8 mouse cellular contexts compared by ENCODE assay signal in the genomic region with DNA sequence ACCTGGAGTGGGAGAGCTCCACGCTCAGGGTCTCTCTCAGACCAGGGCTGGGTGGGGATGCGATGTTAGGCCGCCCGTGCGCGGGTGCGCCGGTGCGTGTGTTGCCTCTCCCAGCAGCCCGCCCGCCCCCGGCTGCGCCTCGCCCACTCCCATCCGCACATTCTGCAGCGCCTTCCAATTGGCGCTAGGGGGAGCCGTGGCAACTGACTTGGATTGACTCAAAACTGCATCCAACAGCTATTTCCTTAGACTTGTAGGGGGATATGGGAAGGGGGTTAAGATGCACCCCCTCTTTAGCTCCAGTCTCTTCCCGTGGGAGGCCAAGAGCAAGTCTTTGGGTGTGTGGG. TPM values are rescaled to one million over a fixed set of nuclear protein-coding genes. Genes with fewer than 3 reads are reported as not detected.
A peak's percentile ranks its signal among the peaks of the same experiment; 100 is the strongest.
DNase-seq lines count a peak whose midpoint lies in the region; ATAC-seq and TF ChIP-seq lines count a peak whose summit lies in the region.

No protein-coding gene starts in this region.

- peak overlapping the region; percentile 98 for H3K4me2 ChIP-seq in intestine, postnatal 0 days (replicated peaks; ENCODE audit: low read depth)

- H3K4me3 ChIP-seq in gastrocnemius, adult 2 months = peak overlapping the region; percentile 78
- H3K4me3 ChIP-seq in intestine, postnatal 0 days (ENCODE audit: low read depth, low read length) = peak overlapping the region; percentile 39

- intact Hi-C loops in gastrocnemius, adult 2 months (cut with DNase I) = loop anchor here (1.0 to 5.0 kb wide), 3 partner anchors 29 to 243 kb away; no protein-coding TSS in a partner anchor
- intact Hi-C loops in left cerebral cortex, postnatal 36 days (cut with DNase I) = loop anchor here (2.0 to 5.0 kb wide), 3 partner anchors 178 to 325 kb away; no protein-coding TSS in a partner anchor

- H3K27me3 ChIP-seq in intestine, postnatal 0 days (replicated peaks; ENCODE audit: control insufficient read depth, insufficient read depth, low read length) = no peaks in the 10 kb centered on the region

- H3K9ac ChIP-seq in intestine, postnatal 0 days (ENCODE audit: low read depth, low read length) = peak overlapping the region; percentile 48

- peak; percentile 64 for TF ChIP-seq CTCF in gastrocnemius, adult 2 months (IDR thresholded peaks at IDR 0.05)
- peak; percentile 86 for TF ChIP-seq CTCF in intestine, postnatal 0 days (IDR thresholded peaks at IDR 0.05; ENCODE audit: low read depth)

- no peaks in the 10 kb centered on the region for H3K36me3 ChIP-seq in intestine, postnatal 0 days (ENCODE audit: control insufficient read depth, insufficient read depth)

- peaks cover 4% of the 10 kb centered on the region; the same call in 1 of the 2 replicates for H3K4me1 ChIP-seq in intestine, postnatal 0 days (replicated peaks; ENCODE audit: control insufficient read depth, insufficient read depth, low read length)

- H3K9me3 ChIP-seq in intestine, postnatal 0 days (ENCODE audit: control insufficient read depth) = no peaks in the 10 kb centered on the region

- ATAC-seq in intestine, postnatal 0 days = peak; percentile 8; the same call in 1 of the 2 replicates
- 0 out of 2 replicates have a peak, but pooled peaks have one; percentile 29 for ATAC-seq in megakaryocyte-erythroid progenitor cell, adult 5-6 weeks (replicated peaks; ENCODE audit: low FRiP score, low TSS enrichment, poor library complexity, severe bottlenecking)
- no peak for ATAC-seq in erythroid progenitor cell, adult 5-6 weeks (replicated peaks; ENCODE audit: low FRiP score, poor library complexity, severe bottlenecking)

- 0% methylated on average over 19 of the region's 19 CpGs for WGBS in intestine, postnatal 0 days

- peak; percentile 96 for DNase-seq in ZHBTc4 (ENCODE audit: low read depth, low spot score)
- DNase-seq in cerebellum, postnatal 36 days = peak; percentile 71 to 76
- peak; percentile 76 for DNase-seq in gastrocnemius, adult 2 months
- DNase-seq in left cerebral cortex, postnatal 36 days (ENCODE audit: low spot score in 2 of 2) = peak; percentile 84 to 86
- peak; percentile 85 for DNase-seq in right cerebral cortex, postnatal 25 days

- peak overlapping the region; percentile 96 for H3K27ac ChIP-seq in gastrocnemius, adult 2 months
- peak overlapping the region; percentile 74; the same call in 1 of the 2 replicates for H3K27ac ChIP-seq in intestine, postnatal 0 days (ENCODE audit: low read depth, low read length)

RNA-seq across cellular contexts. Expression of a gene that starts 4.2 kb away (rescaled TPM):
- 1 to 10 TPM in 1 of 2 experiments, under 1 TPM in 1; 0.97 to 1.1 TPM for total RNA-seq in gastrocnemius, adult 2 months (2021)
- polyA plus RNA-seq in intestine, postnatal 0 days (2015; fragmentation: Nextera tagmentation; extraction: Ambion mirVana) = 1.6 and 2.2 TPM in 2 replicates
- total RNA-seq in left cerebral cortex, postnatal 36 days (2021) = 10 to 100 TPM; 17.9 to 21.3 TPM
- total RNA-seq in megakaryocyte-erythroid progenitor cell, adult 5-6 weeks (2014; fragmentation: Nextera tagmentation) = not detected in 2 replicates
- total RNA-seq in megakaryocyte-erythroid progenitor cell, adult 5-6 weeks (2017) = 0.56 TPM in 1 of 2 replicates, not detected in the other
- not detected in 2 replicates for total RNA-seq in erythroid progenitor cell, adult 5-6 weeks (2015; ENCODE audit: low replicate concordance)
- total RNA-seq in erythroid progenitor cell, adult 5-6 weeks (2017; ENCODE audit: low replicate concordance) = 0.51 TPM in 1 of 2 replicates, not detected in the other

RNA-seq across cellular contexts. Expression of a gene that starts 53.9 kb away (rescaled TPM):
- 10 to 100 TPM; 48.9 to 86.1 TPM for total RNA-seq in gastrocnemius, adult 2 months (2021)
- 70.9 and 71.4 TPM in 2 replicates for polyA plus RNA-seq in intestine, postnatal 0 days (2015; fragmentation: Nextera tagmentation; extraction: Ambion mirVana)
- total RNA-seq in left cerebral cortex, postnatal 36 days (2021) = 100 to 1,000 TPM; 175 to 182 TPM
- 228 and 237 TPM in 2 replicates for total RNA-seq in megakaryocyte-erythroid progenitor cell, adult 5-6 weeks (2014; fragmentation: Nextera tagmentation)
- total RNA-seq in megakaryocyte-erythroid progenitor cell, adult 5-6 weeks (2017) = 74.1 and 93.5 TPM in 2 replicates
- 118 and 151 TPM in 2 replicates for total RNA-seq in erythroid progenitor cell, adult 5-6 weeks (2015; ENCODE audit: low replicate concordance)
- total RNA-seq in erythroid progenitor cell, adult 5-6 weeks (2017; ENCODE audit: low replicate concordance) = 103 and 168 TPM in 2 replicates

RNA-seq across cellular contexts. Expression of a gene that starts 54.2 kb away (rescaled TPM):
- total RNA-seq in gastrocnemius, adult 2 months (2021) = 100 to 1,000 TPM; 362 to 422 TPM
- 46.1 and 46.4 TPM in 2 replicates for polyA plus RNA-seq in intestine, postnatal 0 days (2015; fragmentation: Nextera tagmentation; extraction: Ambion mirVana)
- total RNA-seq in left cerebral cortex, postnatal 36 days (2021) = 10 to 100 TPM; 46.3 to 54.5 TPM
- 24.3 and 29.2 TPM in 2 replicates for total RNA-seq in megakaryocyte-erythroid progenitor cell, adult 5-6 weeks (2014; fragmentation: Nextera tagmentation)
- 11.2 and 16.0 TPM in 2 replicates for total RNA-seq in megakaryocyte-erythroid progenitor cell, adult 5-6 weeks (2017)
- total RNA-seq in erythroid progenitor cell, adult 5-6 weeks (2015; ENCODE audit: low replicate concordance) = 80.9 and 111 TPM in 2 replicates
- total RNA-seq in erythroid progenitor cell, adult 5-6 weeks (2017; ENCODE audit: low replicate concordance) = 33.9 and 79.7 TPM in 2 replicates

Comparison
In these comparisons a context has a peak if more than half of its experiments do, and no peak if none do; other contexts are left out.
1. RNA of a gene that starts 4.2 kb away (total RNA-seq): 17.9 to 21.3 TPM in left cerebral cortex, postnatal 36 days; 0.97 to 1.1 TPM in gastrocnemius, adult 2 months, 0.56 TPM in megakaryocyte-erythroid progenitor cell, adult 5-6 weeks and 0.51 TPM in erythroid progenitor cell, adult 5-6 weeks; every median in the first group is over 4 times any median in the second.
2. Peak in every context shown above with its lines, with median percentiles within 50 percentile points of each other: DNase-seq.